Mouse (Mus musculus): ENCODE measurements around the gene Rai14.

DNA sequence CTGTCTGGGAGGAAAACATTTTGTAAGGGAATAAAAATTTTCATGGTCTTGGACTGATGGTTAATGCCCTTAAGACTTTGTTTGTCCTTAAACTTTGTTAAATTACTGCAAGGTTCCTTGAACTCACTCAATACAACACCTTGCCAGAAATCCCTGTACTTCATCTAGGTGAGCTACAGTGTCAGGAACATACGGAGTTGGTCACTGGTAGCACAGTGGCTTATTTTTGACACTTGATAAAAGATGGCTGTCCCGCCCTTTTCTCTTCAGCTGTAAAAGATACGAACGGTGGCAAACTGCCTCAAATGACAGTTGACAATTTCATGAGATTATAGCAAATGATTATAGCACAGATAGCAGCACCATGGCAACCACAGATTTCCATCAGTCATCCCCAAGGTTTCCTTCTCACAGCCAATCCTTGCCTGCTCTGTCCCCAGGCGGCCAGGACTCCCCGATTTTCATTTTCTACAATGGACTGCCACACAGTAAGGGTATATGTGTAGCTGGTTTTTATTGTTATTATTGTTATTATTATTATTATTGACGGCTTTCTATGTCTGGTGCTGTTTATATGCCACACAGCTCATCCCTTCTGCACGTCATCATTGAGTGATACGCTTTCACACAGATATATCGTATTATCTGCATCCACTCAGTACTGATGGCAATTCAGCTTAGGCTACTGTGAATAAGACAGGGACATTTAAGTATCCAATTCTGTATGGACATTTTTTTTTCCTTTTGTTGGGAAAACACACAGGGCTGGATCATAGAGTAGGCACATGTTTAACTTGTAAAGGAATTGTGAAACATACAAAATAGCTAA is 129.9 kb downstream of the Rai14 start:
- TF ChIP-seq CTCF (IDR thresholded peaks at IDR 0.05; ENCODE audit: borderline replicate concordance, insufficient read depth, low read depth, low read length), result no peak
- TF ChIP-seq POLR2A (IDR thresholded peaks at IDR 0.05; ENCODE audit: borderline replicate concordance, insufficient read depth, low read length), result no peak

All from cerebellum, adult 2 months (tissue).